Mouse (Mus musculus) testis, adult 2 months (tissue): ENCODE measurements around the gene Car9.

Experiments
- CTCF ChIP-seq: fragments of 200-500 bp; IDR thresholded peaks from 2 replicates; pipeline ENCODE4 v1.5.1; 2012; ENCODE audit warnings: low read depth, mild to moderate bottlenecking, inconsistent platforms, low read length, moderate library complexity; ENCODE audit not compliant: control insufficient read depth, insufficient read depth, insufficient replicate concordance
- POLR2A ChIP-seq: fragments of 200-500 bp; IDR thresholded peaks from 2 replicates; pipeline ENCODE4 v1.6.1; 2012; ENCODE audit warnings: low read depth, mild to moderate bottlenecking, inconsistent platforms, low read length, moderate library complexity; ENCODE audit not compliant: control insufficient read depth

GRCm38 (mm10) chr4:43558028-43558630, 51.4 kb downstream of the Car9 start:
- no peak for TF ChIP-seq CTCF
- no peak for TF ChIP-seq POLR2A
